Mouse (Mus musculus): ENCODE data around the gene Hexdc. TPM values are rescaled to one million over a fixed set of nuclear protein-coding genes. Genes with fewer than 3 reads are reported as not detected.

Gene Hexdc
- 34.5 and 40.9 TPM in 2 replicates for polyA plus RNA-seq (2015; fragmentation: Nextera tagmentation; extraction: Ambion mirVana)

- peak within 1 kb of the TSS; percentile 93 for H3K27ac ChIP-seq (ENCODE audit: low read length)
- WGBS, result under 1% methylated on average over 66 of the region's 70 CpGs
- H3K4me2 ChIP-seq (ENCODE audit: low read length), result peak within 1 kb of the TSS; percentile 67
- H3K36me3 ChIP-seq (ENCODE audit: control insufficient read depth, insufficient read depth, low read length), result peaks cover 5% of the 10 kb centered on the region; the same call in 1 of the 2 replicates
- H3K4me3 ChIP-seq (ENCODE audit: low read depth, low read length), result peak within 1 kb of the TSS; percentile 79
- H3K27me3 ChIP-seq (ENCODE audit: control insufficient read depth, insufficient read depth, low read depth, low read length), result no peaks in the 10 kb centered on the region
- ATAC-seq, result peak; percentile 97
- H3K4me1 ChIP-seq (ENCODE audit: control insufficient read depth, insufficient read depth, low read length), result peaks cover 11% of the 10 kb centered on the region; the same call in 1 of the 2 replicates
- H3K9ac ChIP-seq (ENCODE audit: low read depth, low read length), result peak within 1 kb of the TSS; percentile 91
- H3K9me3 ChIP-seq (replicated peaks; ENCODE audit: control insufficient read depth, low read length, poor library complexity, severe bottlenecking), result no peaks in the 10 kb centered on the region
These were observed at the start of gene Hexdc, which contains the start of gene Ogfod3 for GRCm38 (mm10) chr11:121204161-121205006. Hexdc (plus strand) TSS chr11:121204433. Ogfod3 (minus strand) TSS chr11:121204711.

- H3K9me3 ChIP-seq (replicated peaks; ENCODE audit: control insufficient read depth, low read length, poor library complexity, severe bottlenecking), result no peaks in the 10 kb centered on the region
- H3K9ac ChIP-seq (ENCODE audit: low read depth, low read length), result peak overlapping the region; percentile 68
- peaks cover 14% of the 10 kb centered on the region for H3K27me3 ChIP-seq (ENCODE audit: control insufficient read depth, insufficient read depth, low read depth, low read length)
- H3K27ac ChIP-seq (ENCODE audit: low read length), result no peak overlapping the region
- peaks cover 4% of the 10 kb centered on the region; the same call in 1 of the 2 replicates for H3K4me1 ChIP-seq (ENCODE audit: control insufficient read depth, insufficient read depth, low read length)
- peak overlapping the region; percentile 52 for H3K4me3 ChIP-seq (ENCODE audit: low read depth, low read length)
- peak overlapping the region; percentile 90 for H3K4me2 ChIP-seq (ENCODE audit: low read length)
- H3K36me3 ChIP-seq (ENCODE audit: control insufficient read depth, insufficient read depth, low read length), result no peaks in the 10 kb centered on the region
- WGBS, result under 1% methylated on average over 45 of the region's 45 CpGs
- ATAC-seq, result peak; percentile 66; the same call in 1 of the 2 replicates
These were observed 47.8 kb upstream of the Hexdc start for GRCm38 (mm10) chr11:121156411-121156891.

GRCm38 (mm10) chr11:121159971-121160370 is 44.3 kb upstream of the Hexdc start, which contains the start of gene Uts2r:
Uts2r (plus strand) TSS chr11:121160271.
- H3K36me3 ChIP-seq (ENCODE audit: control insufficient read depth, insufficient read depth, low read length), result no peaks in the 10 kb centered on the region
- peaks cover 14% of the 10 kb centered on the region for H3K27me3 ChIP-seq (ENCODE audit: control insufficient read depth, insufficient read depth, low read depth, low read length)
- no peak within 1 kb of the TSS for H3K27ac ChIP-seq (ENCODE audit: low read length)
- WGBS, result 88% methylated on average over 5 of the region's 5 CpGs
- H3K4me3 ChIP-seq (ENCODE audit: low read depth, low read length), result no peak within 1 kb of the TSS
- ATAC-seq, result no peak
- peaks cover 4% of the 10 kb centered on the region; the same call in 1 of the 2 replicates for H3K4me1 ChIP-seq (ENCODE audit: control insufficient read depth, insufficient read depth, low read length)
- no peak within 1 kb of the TSS for H3K9ac ChIP-seq (ENCODE audit: low read depth, low read length)
- H3K9me3 ChIP-seq (replicated peaks; ENCODE audit: control insufficient read depth, low read length, poor library complexity, severe bottlenecking), result no peaks in the 10 kb centered on the region
- no peak within 1 kb of the TSS for H3K4me2 ChIP-seq (ENCODE audit: low read length)

- Histone ChIP-seq H3K9ac (ENCODE audit: low read depth, low read length) (no peak overlapping the region), H3K4me2 (ENCODE audit: low read length) (no peak overlapping the region), H3K4me3 (ENCODE audit: low read depth, low read length) (no peak overlapping the region), H3K9me3 (replicated peaks; ENCODE audit: control insufficient read depth, low read length, poor library complexity, severe bottlenecking) (no peaks in the 10 kb centered on the region), H3K4me1 (ENCODE audit: control insufficient read depth, insufficient read depth, low read length) (peaks cover 4% of the 10 kb centered on the region; the same call in 1 of the 2 replicates), H3K36me3 (ENCODE audit: control insufficient read depth, insufficient read depth, low read length) (no peaks in the 10 kb centered on the region), H3K27me3 (ENCODE audit: control insufficient read depth, insufficient read depth, low read depth, low read length) (peaks cover 10% of the 10 kb centered on the region), H3K27ac (ENCODE audit: low read length) (no peak overlapping the region)
- ATAC-seq, result no peak
- 93% methylated on average over 26 of the region's 26 CpGs for WGBS
These were observed 43.4 kb upstream of the Hexdc start for GRCm38 (mm10) chr11:121160636-121161346.

GRCm38 (mm10) chr11:121163751-121164150 is 40.5 kb upstream of the Hexdc start:
- no peak overlapping the region for H3K27ac ChIP-seq (ENCODE audit: low read length)
- ATAC-seq, result no peak
- no peak overlapping the region for H3K4me2 ChIP-seq (ENCODE audit: low read length)
- WGBS, result 85% methylated on average over 4 of the region's 4 CpGs
- no peaks in the 10 kb centered on the region for H3K36me3 ChIP-seq (ENCODE audit: control insufficient read depth, insufficient read depth, low read length)
- H3K9ac ChIP-seq (ENCODE audit: low read depth, low read length), result no peak overlapping the region
- no peak overlapping the region for H3K4me3 ChIP-seq (ENCODE audit: low read depth, low read length)
- no peaks in the 10 kb centered on the region for H3K9me3 ChIP-seq (replicated peaks; ENCODE audit: control insufficient read depth, low read length, poor library complexity, severe bottlenecking)
- H3K4me1 ChIP-seq (ENCODE audit: control insufficient read depth, insufficient read depth, low read length), result no peaks in the 10 kb centered on the region
- no peaks in the 10 kb centered on the region for H3K27me3 ChIP-seq (ENCODE audit: control insufficient read depth, insufficient read depth, low read depth, low read length)

- Histone ChIP-seq H3K9ac (ENCODE audit: low read depth, low read length) (no peak overlapping the region), H3K9me3 (replicated peaks; ENCODE audit: control insufficient read depth, low read length, poor library complexity, severe bottlenecking) (no peaks in the 10 kb centered on the region), H3K4me2 (ENCODE audit: low read length) (no peak overlapping the region), H3K27me3 (ENCODE audit: control insufficient read depth, insufficient read depth, low read depth, low read length) (no peaks in the 10 kb centered on the region), H3K4me3 (ENCODE audit: low read depth, low read length) (no peak overlapping the region), H3K4me1 (ENCODE audit: control insufficient read depth, insufficient read depth, low read length) (peaks cover 7% of the 10 kb centered on the region; the same call in 1 of the 2 replicates), H3K27ac (ENCODE audit: low read length) (no peak overlapping the region), H3K36me3 (ENCODE audit: control insufficient read depth, insufficient read depth, low read length) (no peaks in the 10 kb centered on the region)
- ATAC-seq, result no peak
- WGBS, result 57% methylated on average over 5 of the region's 5 CpGs
These were observed 31.0 kb upstream of the Hexdc start for GRCm38 (mm10) chr11:121173203-121173602.

GRCm38 (mm10) chr11:121174234-121174633 is 30.0 kb upstream of the Hexdc start:
- no peaks in the 10 kb centered on the region for H3K36me3 ChIP-seq (ENCODE audit: control insufficient read depth, insufficient read depth, low read length)
- no peaks in the 10 kb centered on the region for H3K9me3 ChIP-seq (replicated peaks; ENCODE audit: control insufficient read depth, low read length, poor library complexity, severe bottlenecking)
- 43% methylated on average over 3 of the region's 3 CpGs for WGBS
- no peaks in the 10 kb centered on the region for H3K27me3 ChIP-seq (ENCODE audit: control insufficient read depth, insufficient read depth, low read depth, low read length)
- H3K4me2 ChIP-seq (ENCODE audit: low read length), result no peak overlapping the region
- no peak overlapping the region; the same call in 1 of the 2 replicates for H3K27ac ChIP-seq (ENCODE audit: low read length)
- no peak for ATAC-seq
- H3K4me1 ChIP-seq (ENCODE audit: control insufficient read depth, insufficient read depth, low read length), result peaks cover 7% of the 10 kb centered on the region; the same call in 1 of the 2 replicates
- H3K9ac ChIP-seq (ENCODE audit: low read depth, low read length), result no peak overlapping the region
- H3K4me3 ChIP-seq (ENCODE audit: low read depth, low read length), result no peak overlapping the region

GRCm38 (mm10) chr11:121176285-121177270 is 27.7 kb upstream of the Hexdc start:
- no peak for ATAC-seq
- Histone ChIP-seq H3K9ac (ENCODE audit: low read depth, low read length) (no peak overlapping the region), H3K27me3 (ENCODE audit: control insufficient read depth, insufficient read depth, low read depth, low read length) (no peaks in the 10 kb centered on the region), H3K9me3 (replicated peaks; ENCODE audit: control insufficient read depth, low read length, poor library complexity, severe bottlenecking) (no peaks in the 10 kb centered on the region), H3K4me2 (ENCODE audit: low read length) (no peak overlapping the region), H3K36me3 (ENCODE audit: control insufficient read depth, insufficient read depth, low read length) (no peaks in the 10 kb centered on the region), H3K4me3 (ENCODE audit: low read depth, low read length) (no peak overlapping the region), H3K4me1 (ENCODE audit: control insufficient read depth, insufficient read depth, low read length) (peaks cover 7% of the 10 kb centered on the region; the same call in 1 of the 2 replicates), H3K27ac (ENCODE audit: low read length) (no peak overlapping the region)
- WGBS, result 54% methylated on average over 12 of the region's 12 CpGs

Data from midbrain, embryonic 16.5 days (tissue).